Mouse (Mus musculus) layer of hippocampus, adult 8-10 months (tissue): ENCODE data around the gene Spns2. TPM values are rescaled to one million over a fixed set of nuclear protein-coding genes. Genes with fewer than 3 reads are reported as not detected.
A peak's percentile ranks its signal among the peaks of the same experiment; 100 is the strongest.

Experiments
- DNase-seq, 2 experiments: peaks; one replicate each; pipeline ENCODE4 v3.0.0; 2022; ENCODE audit warnings: low spot score in 2 of 2
- total RNA-seq, 4 experiments: library from RNA; stranded (reverse); gene quantifications; 2 replicates each; pipeline ENCODE4 v1.2.4; 2022

The Spns2 gene
- total RNA-seq, 4 experiments from 2014 or later = 84.0 to 104 (median 92.3) TPM

DNA sequence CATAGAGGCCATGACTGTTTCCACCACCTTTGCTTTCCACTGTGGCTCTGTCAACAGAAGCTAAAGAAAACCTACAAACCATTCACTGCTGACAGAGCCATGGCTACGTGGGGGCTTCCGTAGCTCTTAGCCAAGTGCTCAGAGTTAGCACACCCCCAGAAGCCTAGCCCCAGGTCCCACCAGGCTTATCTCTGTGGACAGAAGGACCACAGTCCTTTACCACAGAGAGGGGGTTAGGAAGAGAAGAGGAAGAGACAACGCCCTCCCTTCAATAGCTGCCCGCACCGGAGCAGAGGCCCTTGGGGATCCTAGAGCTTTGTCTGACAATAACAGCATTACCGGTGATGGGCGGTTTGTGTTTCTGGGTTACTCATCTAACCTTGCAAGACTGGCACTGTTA is 14.3 kb downstream of the Spns2 start:
- no peak for DNase-seq

DNA sequence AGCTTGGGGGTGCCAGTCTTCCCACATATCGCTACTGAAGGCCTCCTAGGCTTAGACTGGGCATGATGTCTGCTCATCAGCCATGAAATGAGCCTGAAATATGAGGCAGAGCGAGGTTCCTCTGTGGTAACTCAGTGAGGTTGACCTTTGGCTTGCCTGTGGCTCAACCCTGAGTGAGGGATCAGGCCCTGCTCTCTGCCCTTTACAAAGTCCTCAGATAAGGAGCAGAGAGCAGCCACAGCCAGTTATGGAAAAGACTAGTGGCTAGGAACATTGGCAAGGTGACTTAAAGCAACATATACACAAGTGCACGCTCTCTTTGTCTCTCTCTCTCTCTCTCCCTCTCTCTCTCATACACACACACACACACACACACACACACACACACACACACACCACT is 14.8 kb downstream of the Spns2 start:
- no peak for DNase-seq

DNA sequence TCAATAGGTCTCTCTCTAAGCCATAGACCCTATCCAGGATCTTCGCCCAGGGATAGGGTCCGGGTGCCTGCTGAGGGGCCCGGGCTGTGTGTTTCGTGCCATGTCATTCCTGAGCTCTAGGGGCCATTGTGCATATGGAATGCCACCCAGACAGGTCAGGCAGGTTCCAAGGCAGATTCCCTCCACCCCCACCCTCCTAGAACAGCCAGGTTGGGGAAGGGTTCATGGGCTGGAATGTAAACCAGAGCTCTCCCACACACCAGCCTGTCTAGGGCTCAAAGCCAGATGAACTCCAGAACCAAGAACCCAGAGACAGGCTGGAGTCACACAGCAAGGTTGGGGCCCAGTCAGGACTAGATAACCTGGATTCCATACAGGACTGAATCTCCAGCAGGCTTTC is 16.2 kb downstream of the Spns2 start:
- no peak for DNase-seq

DNA sequence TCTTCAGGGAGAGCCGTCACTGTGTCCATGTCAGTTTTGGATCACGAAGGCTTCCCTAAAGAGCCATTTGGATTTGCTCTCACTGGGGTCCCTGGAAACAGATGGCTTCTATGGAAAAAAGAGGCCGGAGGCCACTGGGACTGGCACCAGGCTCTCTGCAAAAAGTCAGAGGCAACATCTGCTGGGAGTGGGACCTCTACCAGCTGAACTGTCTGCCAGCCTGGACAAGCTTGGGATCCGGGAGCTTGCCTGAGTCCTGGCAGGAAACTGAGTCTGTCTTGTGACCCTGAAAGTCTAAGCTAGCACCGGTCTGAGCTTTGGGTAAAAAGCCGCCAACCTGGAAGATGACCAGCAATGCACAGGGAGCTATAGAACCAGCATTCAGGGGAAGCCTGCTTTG is 18.3 kb downstream of the Spns2 start:
- DNase-seq = no peak

DNA sequence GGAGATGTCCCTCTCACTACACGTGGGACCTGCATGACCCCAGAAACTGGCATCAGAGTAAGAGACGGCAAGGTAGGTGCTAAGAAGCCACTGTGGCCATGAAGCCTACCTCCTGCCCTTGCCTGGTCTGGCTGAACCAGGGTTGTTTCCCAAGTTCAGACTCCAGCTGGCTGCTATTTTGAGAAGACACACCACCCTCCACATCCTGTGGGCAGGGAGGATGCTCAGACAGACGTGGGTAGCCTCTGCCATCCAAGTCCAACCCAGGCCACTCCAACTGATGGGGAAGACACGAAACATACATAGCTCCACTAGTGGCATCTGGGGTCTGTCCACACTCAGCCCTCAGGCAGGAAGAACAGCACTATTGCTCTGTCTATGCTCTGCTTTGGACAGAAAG is 19.7 kb downstream of the Spns2 start:
- DNase-seq = no peak

DNA sequence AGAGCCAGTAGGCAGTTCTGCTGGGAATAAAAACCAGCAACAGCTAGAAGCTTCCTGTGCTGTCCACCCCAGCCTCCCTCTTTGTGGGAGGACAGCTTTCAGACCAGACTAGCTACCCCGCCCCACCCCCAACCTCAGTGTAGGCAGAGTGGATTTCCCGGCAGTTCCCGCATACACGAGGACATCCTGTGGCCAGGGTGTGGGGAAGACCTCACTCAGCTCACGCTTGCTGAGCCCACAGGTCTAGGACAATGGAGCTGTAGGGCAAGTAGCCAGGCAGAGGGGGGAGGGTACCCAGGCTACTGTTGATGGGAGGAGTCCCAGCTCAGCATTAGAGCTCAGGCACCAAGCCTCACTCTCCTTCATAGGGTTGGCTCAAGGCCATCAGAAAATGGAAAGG is 20.5 kb downstream of the Spns2 start:
- peak in 1 of 2 experiments; percentile 38 for DNase-seq

DNA sequence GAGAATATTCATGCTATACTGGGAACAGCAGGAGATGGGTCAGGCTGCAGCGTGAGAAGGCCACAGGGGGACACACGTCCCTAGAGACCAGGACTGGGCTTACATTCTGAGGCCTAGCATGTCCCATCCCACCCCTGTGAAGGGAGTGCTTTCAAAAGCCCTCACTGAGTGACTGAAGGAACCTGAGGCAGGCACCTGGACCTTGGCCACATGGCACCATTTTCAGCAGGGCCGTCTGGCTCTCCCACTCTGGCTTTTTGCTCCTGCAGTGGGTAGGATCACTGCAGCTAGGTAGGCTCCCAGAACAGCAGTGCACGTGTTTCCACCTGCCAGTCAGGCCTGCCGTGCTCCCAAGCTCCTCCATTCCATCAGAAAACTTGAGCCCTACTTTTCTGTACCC is 21.2 kb downstream of the Spns2 start:
- no peak for DNase-seq

DNA sequence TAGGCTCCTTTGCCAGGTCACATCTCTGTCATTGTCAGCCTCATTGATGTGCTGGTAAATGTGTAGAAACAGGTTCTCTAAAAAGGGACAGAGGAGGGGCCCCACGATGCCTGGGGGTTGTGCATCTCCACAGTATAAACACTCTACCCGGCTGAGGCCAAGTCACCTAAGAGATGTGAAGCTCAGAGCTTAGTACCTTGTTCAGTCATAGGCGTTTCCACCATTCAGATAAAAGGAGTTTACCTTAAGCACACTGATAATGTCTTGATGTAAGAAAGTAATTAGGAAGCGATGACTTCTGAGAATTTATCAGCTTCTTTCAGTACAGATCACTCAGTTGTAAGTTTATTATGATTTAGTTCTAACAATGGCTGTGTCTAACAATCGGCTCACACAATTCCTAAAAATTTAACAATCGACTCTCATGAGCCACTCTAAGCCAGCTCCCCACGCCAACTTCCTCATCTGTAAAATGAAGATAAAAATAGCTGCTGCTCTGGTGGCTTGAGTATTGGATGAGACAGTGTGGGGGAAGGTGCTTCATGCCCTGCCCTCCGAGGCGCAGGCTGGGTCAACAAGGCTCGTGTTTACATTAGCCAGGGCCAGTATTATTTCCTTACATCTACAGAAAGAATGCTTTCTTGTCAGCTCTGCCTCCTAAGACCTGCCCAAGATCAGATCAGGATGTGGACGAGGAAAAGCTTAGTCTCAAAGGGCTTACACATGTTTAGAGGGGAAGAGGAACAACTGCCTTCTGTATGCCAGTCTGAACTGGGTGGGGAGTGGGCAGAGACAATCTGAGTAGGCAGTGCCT is 22.8 kb downstream of the Spns2 start:
- DNase-seq = no peak

DNA sequence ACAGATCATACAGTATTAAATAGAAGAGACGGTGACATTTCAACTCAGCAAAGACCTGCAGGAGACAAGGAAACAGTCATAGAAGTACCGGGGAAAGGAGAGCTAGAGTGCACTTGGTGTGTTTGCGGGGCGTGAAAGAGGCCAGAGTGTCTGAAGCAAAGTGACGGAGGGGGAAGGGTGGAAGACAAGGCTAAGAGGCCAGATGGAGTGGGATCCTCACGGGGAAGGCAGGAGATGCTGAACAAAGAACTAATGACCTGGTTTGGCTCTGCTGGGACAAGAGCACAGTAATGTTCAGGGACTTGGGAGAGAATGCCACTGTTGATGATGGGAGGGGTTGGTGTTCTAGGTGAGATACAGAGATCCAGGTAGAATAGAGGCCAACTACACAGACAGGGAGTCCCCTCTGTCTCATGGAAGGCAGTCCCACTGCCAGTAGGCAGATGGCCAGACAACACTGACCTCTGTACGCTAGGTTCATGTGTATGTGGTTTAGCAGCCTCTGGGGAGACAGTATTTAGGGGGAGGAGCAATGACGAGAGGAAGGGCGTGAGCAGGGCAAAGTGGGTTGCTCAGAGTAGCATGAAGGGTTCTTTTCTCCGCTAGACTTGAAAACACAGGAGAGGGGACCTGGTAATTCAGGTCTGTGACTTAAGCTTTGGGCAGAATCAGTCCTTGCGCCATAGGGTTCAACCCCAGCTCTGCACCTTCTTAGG is 23.6 kb downstream of the Spns2 start:
- no peak for DNase-seq

DNA sequence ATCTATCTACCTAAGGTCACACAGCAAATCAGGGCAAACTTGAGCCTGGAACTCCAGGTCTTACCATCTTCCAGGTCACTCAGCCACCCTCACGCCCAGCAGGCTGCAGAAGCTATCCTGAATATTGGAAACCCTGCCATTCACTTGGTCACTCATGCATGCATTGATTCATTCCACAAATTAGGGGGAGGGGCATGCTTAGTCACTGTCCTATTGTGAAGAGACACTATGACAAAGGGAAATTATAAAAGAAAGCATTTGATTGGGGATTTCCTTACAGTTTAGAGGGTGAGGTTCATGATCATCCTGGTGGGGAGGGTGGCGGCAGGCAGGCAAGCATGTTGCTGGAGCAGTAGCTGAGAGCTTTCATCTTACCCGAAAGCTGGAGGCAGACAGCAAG is 24.9 kb downstream of the Spns2 start:
- no peak for DNase-seq

DNA sequence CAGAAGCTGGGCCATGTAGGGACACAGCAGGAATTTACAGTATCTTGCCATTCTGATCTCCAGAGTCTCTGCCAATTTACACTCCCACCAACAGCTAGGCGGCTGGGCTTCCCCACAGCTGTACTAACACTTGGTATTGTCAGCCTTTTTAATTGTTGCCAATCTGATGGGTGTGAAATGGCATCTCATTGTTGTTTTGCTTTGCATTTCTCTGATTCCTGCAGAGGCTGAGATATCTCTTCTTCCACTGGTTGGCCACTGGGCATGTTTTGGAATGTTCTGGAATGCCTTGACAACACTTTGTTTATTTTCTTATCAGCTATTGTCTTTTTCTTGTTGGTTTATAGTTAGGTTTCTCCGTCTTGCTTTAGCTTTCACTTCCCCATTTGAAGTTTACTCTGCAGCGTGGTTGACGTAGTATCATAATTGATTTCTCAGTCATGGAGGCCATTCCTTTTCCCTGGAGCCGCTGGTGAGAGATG is 28.2 kb downstream of the Spns2 start:
- DNase-seq = no peak

DNA sequence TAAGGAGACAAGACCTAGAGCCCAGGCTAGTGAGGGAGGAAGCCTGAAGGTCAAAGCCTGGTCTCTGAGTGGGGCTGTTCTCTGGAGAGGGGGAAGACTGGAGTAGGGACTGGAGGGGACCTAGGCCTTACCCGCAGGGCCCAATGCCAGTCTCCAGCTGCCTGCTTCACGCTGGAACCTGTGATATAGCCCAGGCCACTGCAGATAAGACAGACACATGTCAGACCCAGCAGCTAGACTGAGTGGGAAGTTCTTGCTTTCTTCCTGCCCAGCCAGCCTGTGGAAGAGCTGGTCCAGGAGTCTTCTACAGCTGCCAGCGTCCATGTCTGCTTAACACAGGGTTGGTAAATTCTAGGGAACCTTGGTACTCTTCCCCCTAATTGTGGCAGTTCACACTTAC is 31.2 kb downstream of the Spns2 start:
- DNase-seq = no peak

DNA sequence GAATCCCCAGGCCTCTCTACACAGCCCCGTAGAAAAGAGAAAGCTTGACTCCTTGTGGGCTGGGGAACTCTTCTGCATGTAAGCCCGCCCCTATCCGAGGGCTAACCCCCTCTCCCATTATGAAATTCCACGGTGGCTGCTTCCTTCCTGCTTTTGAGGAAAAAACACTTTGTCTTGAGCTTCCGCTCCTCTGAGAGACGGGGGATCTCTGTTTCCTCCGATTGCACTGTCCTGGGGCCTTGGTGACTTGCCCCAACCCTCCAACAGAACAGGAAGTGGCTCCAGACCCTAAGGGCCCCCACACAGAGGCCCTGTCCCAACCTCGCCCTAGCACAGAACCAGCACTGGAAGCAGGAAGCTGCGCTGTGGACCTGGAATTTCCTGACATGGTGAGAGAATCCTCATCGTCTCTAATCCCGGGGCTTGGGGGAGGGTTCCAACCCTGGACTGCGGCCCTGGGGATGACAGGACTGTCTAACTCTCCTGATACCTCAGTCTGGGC is 31.7 kb downstream of the Spns2 start:
- no peak for DNase-seq

DNA sequence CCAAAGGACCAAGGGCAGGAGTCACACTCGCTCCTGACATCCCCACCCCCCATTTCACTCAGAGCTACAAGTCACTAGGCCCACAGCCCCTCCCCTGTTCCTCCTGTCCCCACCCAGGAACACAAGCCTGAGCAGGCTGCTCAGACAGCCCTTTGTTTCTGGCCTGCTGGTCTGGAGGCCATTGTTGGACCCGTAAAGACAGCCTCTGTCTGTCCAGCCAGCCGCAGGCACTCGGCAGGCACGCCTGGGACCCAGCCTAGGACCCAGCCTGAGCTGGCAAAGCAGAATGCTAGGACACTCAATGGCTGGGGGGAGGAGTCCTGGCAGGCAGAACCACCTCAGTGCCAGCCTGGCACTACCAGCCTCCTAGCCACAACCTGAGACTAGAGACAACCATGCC is 34.0 kb downstream of the Spns2 start:
- DNase-seq = peak; percentile 81 to 86

DNA sequence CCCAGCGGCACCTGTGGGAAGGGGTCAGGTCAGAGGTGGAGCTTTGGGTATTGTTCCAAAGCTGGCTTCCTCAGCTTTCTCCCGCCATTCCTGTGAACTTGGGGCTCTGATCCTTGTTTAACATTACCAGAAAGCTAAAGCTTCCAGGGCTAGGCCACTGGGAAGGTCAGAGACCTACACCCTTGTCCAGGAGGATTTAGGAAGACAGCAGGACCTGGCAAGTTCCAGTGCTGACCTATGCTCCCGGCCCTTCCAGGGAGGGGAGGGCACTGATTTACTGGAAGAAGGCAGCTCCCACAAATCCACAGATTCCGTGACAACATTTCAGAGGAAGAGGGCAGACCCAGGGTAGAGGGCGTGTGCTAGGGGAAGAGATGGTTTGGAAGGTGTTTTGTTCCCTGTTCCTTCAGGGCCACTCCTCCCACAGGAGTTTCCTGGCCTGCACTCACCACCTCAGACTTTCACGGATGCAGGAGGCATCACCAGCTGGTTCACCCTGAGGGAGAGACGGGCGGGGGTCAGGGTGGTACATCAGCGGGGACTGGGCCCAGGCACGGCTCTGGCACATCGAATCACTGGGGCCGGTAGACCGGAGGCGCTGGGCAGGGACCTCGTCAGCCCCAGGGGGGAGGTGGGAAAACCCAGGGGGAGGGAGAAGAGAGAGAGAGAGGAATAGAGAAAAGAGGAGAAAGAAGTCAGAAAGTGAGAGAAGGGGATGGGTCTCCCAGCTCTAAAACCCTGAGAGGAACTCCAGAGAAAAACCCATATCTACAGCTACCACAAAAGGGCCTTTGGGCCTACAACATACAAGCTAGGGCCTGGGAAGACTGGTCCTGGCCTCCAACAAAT is 36.4 kb downstream of the Spns2 start:
- DNase-seq = no peak

DNA sequence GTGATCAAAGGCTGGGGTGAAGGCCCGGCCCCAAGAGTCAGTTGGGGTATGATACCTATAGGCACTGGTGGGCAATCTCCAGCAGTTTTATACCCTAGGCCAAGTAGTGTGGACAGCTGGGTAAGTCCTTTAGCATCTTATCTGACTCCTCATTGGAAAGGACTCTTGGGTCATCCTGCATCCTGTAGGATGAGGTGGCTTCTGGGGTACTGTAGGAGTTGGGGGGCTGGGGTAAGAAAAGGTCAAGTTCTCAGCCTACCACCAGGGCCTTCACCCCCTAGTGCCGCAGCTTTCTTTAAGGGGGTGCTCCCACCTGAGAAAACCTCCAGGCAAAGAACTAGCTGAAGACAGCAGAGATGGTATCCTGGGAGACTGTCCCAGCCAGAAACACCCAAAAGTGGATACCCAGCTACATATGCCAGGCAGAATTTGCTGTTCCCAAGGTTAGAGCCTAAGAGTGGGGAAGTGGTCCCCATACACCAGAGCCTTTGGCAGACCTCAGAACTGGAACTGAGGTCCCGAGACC is 37.5 kb downstream of the Spns2 start:
- DNase-seq = no peak

DNA sequence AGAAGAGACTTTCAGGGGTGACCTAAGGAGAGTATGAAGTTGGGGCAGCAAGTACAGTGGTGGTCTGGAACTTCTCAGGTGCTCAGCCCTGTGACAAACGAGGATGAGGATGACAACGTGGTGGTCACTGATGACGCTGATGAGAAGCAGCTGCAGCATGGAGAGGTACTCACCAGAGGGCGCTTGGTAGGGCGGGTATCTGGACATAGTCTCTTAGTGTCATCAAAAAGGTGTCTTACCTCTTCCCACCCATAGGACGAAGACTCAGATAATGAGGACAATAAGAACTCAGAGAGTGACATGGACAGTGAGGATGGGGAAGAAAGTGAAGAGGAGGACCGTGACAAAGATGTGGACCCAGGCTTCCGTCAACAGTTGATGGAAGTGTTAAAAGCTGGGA is 42.2 kb downstream of the Spns2 start:
- DNase-seq = no peak

DNA sequence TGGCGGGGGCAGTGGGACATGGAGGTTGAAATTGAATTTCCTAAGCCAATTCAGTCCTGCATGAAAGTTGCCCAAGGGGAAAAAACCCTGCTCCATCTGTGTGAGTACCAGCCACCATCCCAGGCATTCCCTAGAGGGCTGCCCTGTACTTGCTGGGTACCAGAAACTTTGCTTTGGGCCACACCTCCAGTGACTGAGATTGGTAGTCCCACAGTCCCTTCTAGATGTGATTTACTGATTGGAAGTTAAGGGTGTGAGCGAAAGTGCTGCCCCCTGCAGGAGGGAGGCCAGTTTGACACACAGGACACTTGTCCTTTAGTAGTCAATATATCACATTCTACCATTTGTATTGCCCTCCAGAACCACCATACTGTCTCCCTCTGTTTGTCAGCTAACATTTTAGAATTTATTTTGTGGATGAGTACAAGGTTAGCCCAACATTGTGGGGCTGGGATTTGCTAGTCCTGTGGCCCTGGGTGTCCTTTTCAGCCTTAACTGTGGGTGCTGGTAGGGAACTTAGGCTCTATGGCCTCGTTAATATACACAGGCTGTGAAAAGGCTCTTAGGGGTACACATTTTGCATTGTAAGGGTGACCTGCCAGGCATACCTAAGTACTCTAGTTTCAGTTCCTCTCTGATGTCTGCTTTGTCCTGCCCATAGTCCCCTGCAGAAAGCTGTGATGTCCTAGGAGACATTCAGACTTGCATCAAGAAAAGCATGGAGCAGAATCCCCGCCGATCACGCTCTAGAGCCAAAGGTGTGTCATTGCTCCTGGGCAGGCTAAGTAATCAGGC is 43.2 kb downstream of the Spns2 start:
- no peak for DNase-seq

DNA sequence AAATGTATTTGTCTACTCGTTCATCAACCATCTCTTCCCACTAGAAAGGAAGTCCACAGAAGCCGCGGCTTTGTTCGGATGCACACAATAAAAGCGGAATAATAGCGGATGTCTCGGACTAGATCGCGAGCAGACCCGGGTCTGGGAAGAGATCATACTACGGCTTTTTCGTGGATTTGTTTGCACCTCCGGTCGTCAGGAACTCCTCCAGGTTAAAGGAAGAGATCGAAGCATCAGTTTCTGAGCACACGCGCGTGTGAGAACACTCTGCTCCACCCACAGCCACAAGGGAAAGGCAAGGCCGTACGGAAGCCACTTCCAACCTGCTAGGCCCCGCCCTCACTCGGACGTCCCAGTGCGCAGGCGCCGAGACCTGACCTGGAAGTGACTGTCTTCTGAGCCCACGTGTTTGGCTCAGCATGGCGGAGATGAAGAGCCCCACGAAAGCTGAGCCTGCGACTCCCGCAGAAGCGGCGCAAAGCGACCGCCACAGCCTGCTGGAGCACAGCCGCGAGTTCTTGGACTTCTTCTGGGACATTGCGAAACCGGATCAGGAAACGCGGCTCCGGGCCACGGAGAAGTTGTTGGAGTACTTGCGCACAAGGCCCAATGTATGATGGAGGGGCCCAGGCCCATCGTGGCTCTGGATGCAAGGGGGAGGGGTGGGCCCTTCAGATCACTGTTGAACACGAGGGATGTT is 48.6 kb downstream of the Spns2 start, which contains the start of gene Mybbp1a:
TSS of gene Mybbp1a (plus strand) at position 391 of the 700 bp plus-strand sequence.
- DNase-seq = peak; percentile 96 to 98

DNA sequence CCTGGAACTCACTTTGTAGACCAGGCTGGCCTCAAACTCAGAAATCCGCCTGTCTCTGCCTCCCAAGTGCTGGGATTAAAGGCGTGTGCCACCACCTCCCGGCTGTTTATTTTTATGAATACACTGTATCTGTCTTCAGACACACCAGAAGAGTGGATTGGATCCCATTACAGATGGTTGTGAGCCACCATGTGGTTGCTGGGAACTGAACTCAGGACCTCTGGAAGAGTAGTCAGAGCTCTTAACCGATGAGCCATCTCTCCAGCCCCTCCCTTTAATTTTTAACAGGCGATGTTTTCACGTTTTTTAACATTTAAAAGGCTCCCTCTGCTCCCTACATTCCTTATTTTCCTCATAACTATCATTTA is 49.1 kb downstream of the Spns2 start:
- DNase-seq = peak in 1 of 2 experiments; percentile 14
